Mouse (Mus musculus) thymus, adult 2 months (tissue): ENCODE results near the gene Aven. TPM values are rescaled to one million over a fixed set of nuclear protein-coding genes. Genes with fewer than 3 reads are reported as not detected.

Experiments
- DNase-seq: peaks from one replicate; pipeline ENCODE4 v3.0.0; 2021
- H3K27ac ChIP-seq: fragments of 200-500 bp; 2 replicates; pipeline ENCODE4 v1.5.1; 2012; ENCODE audit warnings: low read length, control low read depth; ENCODE audit not compliant: control insufficient read depth, insufficient read depth
- H3K27me3 ChIP-seq: fragments of 200-500 bp; 2 replicates; pipeline ENCODE4 v1.6.1; 2012; ENCODE audit warnings: mild to moderate bottlenecking, low read length, moderate library complexity, mixed read lengths; ENCODE audit not compliant: control insufficient read depth, insufficient read depth
- H3K36me3 ChIP-seq: fragments of 200-500 bp; 2 replicates; pipeline ENCODE4 v1.6.1; 2012; ENCODE audit warnings: mild to moderate bottlenecking, low read length, moderate library complexity; ENCODE audit not compliant: control insufficient read depth, insufficient read depth
- H3K4me1 ChIP-seq: fragments of 200-500 bp; replicated peaks from 2 replicates; pipeline ENCODE4 v1.6.1; 2012; ENCODE audit warnings: low read length; ENCODE audit not compliant: control insufficient read depth, insufficient read depth
- H3K4me3 ChIP-seq: fragments of 200-500 bp; 2 replicates; pipeline ENCODE4 v1.5.1; 2012; ENCODE audit warnings: mild to moderate bottlenecking, low read length, control low read depth, moderate library complexity; ENCODE audit not compliant: control insufficient read depth, insufficient read depth
- CTCF ChIP-seq: fragments of 200-500 bp; IDR thresholded peaks from 2 replicates; pipeline ENCODE4 v1.5.1; 2012; ENCODE audit warnings: mild to moderate bottlenecking, control low read depth, low read length, moderate library complexity, borderline replicate concordance; ENCODE audit not compliant: control insufficient read depth, poor library complexity, insufficient read depth; ENCODE audit errors: extremely low read depth
- POLR2A ChIP-seq: fragments of 200-500 bp; IDR thresholded peaks from 2 replicates; pipeline ENCODE4 v1.6.1; 2012; ENCODE audit warnings: mild to moderate bottlenecking, low read length, control low read depth, moderate library complexity; ENCODE audit not compliant: control insufficient read depth, poor library complexity, insufficient read depth; ENCODE audit errors: extremely low read depth
- WGBS: fragments of 180-500 bp; shearing (Covaris S2); methylation state at CpG from one replicate; pipeline ENCODE4 v1.1.7; 2018; 5-methylcytosine and 5-hydroxymethylcytosine counted together
- polyA plus RNA-seq: library from polyadenylated mRNA; depleted of rRNA; stranded (reverse); fragments of >200 nt; gene quantifications from 2 replicates; pipeline ENCODE4 v1.2.3, GENCODE M21; 2012

The Aven gene
- polyA plus RNA-seq, 1 experiment: 5.9 TPM

DNA sequence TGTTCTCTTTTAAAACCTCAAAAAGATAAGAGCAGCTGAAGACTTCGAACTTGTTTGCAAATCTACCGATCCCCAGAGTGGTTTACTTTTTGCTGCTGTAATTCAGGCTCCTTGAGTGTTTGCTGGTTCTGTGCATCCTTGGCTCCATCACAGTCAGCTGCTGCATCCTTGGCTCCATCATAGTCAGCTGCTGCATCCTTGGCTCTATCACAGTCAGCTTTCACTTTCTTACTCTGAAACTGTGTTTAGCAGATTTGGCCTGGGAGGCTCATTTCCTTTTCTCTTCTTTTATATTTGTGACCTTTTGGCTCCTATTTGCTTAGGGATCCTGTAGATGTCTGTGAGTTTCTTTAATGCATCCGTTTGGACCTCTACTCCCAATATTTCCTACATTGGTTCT lies 24.5 kb downstream of the Aven start:
- Histone ChIP-seq H3K27me3 (no peaks in the 10 kb centered on the region), H3K36me3 (no peaks in the 10 kb centered on the region), H3K27ac (no peak overlapping the region), H3K4me1 (no peaks in the 10 kb centered on the region), H3K4me3 (no peak overlapping the region)
- DNase-seq: no peak
- TF ChIP-seq CTCF: no peak
- no peak for TF ChIP-seq POLR2A
- 92% methylated on average over 3 of the region's 3 CpGs for WGBS

DNA sequence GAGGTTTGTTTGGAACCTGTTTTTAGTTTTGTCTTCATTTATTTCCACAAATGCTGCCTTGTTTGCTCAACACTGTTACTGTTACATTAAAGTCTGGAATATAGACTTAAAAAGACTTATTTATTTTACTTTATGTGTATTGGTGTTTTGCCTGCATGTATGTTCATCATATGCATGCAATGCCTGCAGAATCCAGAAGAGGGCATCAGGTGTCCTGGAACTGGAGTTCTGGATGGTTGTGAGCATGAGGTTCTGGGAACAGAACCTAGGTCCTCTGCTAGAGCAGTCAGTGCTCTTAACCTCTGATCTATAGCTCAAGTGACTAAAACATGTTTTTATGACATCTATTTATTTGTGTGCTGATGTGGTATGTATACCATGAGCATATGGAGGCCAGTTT lies 25.8 kb downstream of the Aven start:
- no peak for DNase-seq
- H3K27me3 ChIP-seq: no peaks in the 10 kb centered on the region
- no peaks in the 10 kb centered on the region for H3K36me3 ChIP-seq

DNA sequence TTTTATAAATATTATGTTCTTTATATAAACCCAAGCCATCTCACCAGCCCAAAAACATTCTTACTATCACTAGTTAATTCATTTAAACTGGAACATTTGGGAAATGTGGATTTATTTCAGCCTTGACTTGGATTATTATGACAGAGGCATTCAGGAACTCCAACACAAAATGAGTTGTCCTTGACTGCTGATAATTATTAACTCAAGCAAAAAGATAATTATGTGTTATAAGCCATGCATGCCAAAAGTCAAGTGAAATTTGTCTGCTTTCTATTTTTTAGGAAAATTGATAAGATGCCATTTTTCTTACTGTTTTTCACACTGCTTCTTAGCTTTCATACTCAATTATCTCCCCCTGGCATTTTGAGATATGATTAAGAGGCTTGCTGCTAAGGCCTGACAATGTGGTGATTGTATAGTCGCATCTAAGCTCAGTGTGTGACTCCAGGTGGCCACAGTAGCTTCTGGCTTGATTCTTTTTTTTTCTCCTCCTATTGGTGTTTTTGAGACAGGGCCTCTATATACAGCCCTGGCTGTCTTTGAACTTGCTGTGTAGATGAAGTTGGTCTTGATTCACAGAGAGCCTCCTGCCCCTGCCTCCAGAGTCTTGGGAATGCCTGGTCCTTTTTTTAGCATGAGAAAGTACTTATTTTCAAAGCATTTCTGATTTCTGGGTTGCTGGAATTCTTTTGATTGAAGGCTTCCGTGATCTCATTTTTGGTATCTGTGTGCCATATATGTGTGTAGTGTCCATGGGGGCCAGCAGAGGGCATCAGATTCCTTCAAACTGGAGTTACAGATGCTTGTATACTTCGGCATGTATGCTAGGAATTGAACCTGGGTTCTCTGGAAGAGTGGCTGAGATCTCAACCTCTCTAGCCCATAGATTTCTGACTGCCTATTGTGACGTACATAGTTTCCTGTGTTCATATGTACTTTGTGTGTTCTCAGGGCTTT lies 28.0 kb downstream of the Aven start:
- no peaks in the 10 kb centered on the region for H3K36me3 ChIP-seq
- no peak overlapping the region for H3K27ac ChIP-seq
- 97% methylated on average over 4 of the region's 4 CpGs for WGBS
- no peak for DNase-seq
- H3K4me3 ChIP-seq: no peak overlapping the region
- H3K27me3 ChIP-seq: no peaks in the 10 kb centered on the region
- H3K4me1 ChIP-seq: no peaks in the 10 kb centered on the region
- no peak for TF ChIP-seq POLR2A
- no peak for TF ChIP-seq CTCF

More for the DNA sequence above, 25.8 kb downstream of the Aven start:
- no peak overlapping the region for H3K27ac ChIP-seq
- TF ChIP-seq POLR2A (no peak), CTCF (no peak)
- no peak overlapping the region for H3K4me3 ChIP-seq
- no peaks in the 10 kb centered on the region for H3K4me1 ChIP-seq

DNA sequence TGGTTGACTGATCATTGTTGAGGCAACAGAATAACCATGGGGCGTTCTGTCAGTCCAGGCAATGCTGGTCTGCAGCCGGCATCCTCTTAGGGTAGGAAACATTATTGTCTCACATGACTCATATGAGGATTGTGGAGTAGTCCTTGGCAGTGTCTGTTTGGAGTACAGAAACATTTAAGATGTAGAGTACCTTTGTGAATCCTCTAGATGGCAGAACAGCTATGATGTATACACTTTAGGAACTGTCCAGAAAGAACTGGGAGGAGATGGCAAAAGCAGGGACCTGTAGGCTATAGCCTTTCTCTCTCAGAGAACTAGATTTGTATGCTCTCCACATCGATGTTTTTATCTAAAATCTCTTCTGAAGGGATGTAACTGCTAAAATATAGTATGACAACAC lies 34.2 kb downstream of the Aven start:
- TF ChIP-seq POLR2A (no peak), CTCF (no peak)
- no peak for DNase-seq
- H3K4me1 ChIP-seq: no peaks in the 10 kb centered on the region
- H3K27ac ChIP-seq: no peak overlapping the region
- H3K4me3 ChIP-seq: no peak overlapping the region
- no peaks in the 10 kb centered on the region for H3K27me3 ChIP-seq
- no peaks in the 10 kb centered on the region for H3K36me3 ChIP-seq
- 94% methylated on average over 3 of the region's 3 CpGs for WGBS

DNA sequence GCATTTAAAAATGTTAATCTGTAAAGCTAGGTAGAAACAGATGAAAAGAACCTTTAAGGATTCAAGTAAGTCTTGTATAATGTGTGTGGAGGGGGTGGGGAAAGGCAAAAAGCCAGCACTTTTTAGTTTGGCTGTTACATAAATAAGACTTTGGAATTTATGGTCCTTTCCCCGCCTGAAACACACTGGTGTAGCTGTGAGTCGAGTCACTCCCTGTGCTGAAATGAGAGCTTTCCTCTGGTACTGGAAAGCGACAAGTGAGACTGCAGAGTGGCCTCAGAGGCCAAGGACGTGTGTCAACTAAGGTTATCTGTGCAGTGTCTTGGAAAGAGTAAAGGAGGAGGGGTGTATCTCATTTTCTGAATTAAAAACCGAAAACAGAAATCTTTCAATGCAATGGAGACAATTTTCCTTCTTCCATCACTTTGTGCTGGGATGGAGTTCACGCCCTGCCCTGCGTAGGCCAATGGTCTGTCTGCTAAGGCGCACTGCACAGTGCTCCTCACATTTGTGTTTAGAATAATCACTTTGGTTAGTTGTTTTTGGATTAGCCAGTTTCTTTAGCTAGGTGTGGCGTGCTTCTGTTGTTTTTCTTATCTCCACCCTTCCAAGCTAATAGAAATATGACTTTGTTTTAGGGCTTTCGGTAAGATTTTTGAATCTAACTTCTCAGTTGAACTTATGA lies 40.2 kb downstream of the Aven start:
- Histone ChIP-seq H3K4me1 (no peaks in the 10 kb centered on the region), H3K27me3 (no peaks in the 10 kb centered on the region), H3K36me3 (no peaks in the 10 kb centered on the region), H3K4me3 (no peak overlapping the region), H3K27ac (no peak overlapping the region)
- no peak for DNase-seq
- TF ChIP-seq CTCF: no peak
- no peak for TF ChIP-seq POLR2A
- 89% methylated on average over 10 of the region's 10 CpGs for WGBS

DNA sequence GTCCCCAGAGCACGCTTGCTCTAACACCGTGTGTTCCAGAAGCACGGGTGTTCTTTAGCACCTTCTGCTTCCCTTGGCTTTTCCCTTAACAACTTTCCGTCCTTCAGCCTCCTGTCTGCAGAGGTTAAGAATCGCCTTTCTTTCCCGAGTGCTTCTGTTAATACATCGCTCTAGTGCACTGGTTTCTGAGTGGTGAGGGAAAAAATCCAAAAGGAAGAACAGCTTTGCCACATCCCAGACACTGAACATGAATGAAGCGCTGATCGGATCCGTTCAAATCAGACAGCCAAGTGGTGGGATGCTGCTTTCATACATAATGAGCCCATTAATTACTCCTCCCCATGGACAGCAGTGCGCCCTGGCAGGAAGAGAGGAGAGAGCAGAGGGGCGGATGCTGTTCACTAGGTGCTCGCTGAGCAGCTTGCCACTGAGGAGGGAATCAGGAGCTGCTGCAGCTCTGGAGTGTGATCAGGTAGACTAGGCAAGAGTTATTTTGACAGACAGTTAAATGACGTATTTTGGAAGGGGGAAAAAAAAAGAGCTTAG lies 42.0 kb downstream of the Aven start:
- no peak for DNase-seq

More for the DNA sequence above, 42.0 kb downstream of the Aven start:
- Histone ChIP-seq H3K4me3 (no peak overlapping the region), H3K36me3 (no peaks in the 10 kb centered on the region), H3K4me1 (no peaks in the 10 kb centered on the region), H3K27ac (no peak overlapping the region), H3K27me3 (no peaks in the 10 kb centered on the region)
- 94% methylated on average over 14 of the region's 14 CpGs for WGBS
- TF ChIP-seq CTCF (no peak), POLR2A (no peak)
